ENCODE assay signal across 9 mouse cellular contexts in genomic region chr2:58711491-58711890, GRCm38 (mm10).
DNase-seq lines count a peak whose midpoint lies in the region; ATAC-seq and TF ChIP-seq lines count a peak whose summit lies in the region.
"Had no signal": no experiment of that assay in that cellular context is flagged by ENCODE, and none has a peak within 500 bp of the region (broad histone marks: within the 10 kb centered on the region; RNA-seq: fewer than 3 reads in every experiment).

No protein-coding gene starts in this region.

- no peak for TF ChIP-seq CTCF in kidney, adult 2 months (conservative IDR thresholded peaks at IDR 0.05; ENCODE audit: insufficient read depth, insufficient read length, low read depth, low read length)

- no peak for ATAC-seq in lung, embryonic 15.5 days (ENCODE audit: borderline replicate concordance, extremely low read depth, low FRiP score, low TSS enrichment)
- ATAC-seq in CD4-positive, CD25-positive, alpha-beta regulatory T cell, adult 4 months = no peak

- TF ChIP-seq POLR2A in kidney, adult 2 months (IDR thresholded peaks at IDR 0.05; ENCODE audit: low read depth, low read length) = no peak

- intact Hi-C loops in gastrocnemius, postnatal 36 days (cut with DNase I) = no loop called here

- H3K9ac ChIP-seq in lung, embryonic 15.5 days = no peak overlapping the region

- no peaks in the 10 kb centered on the region for H3K27me3 ChIP-seq in lung, embryonic 15.5 days
- H3K27me3 ChIP-seq in kidney, adult 2 months (replicated peaks; ENCODE audit: control insufficient read depth, insufficient read depth, low read length) = no peaks in the 10 kb centered on the region

- no peak overlapping the region for H3K4me3 ChIP-seq in lung, embryonic 15.5 days
- H3K4me3 ChIP-seq in kidney, adult 2 months (ENCODE audit: insufficient read depth, low read depth, low read length) = no peak overlapping the region
- H3K4me3 ChIP-seq: midbrain, embryonic 10.5 days had no signal

- peaks cover 21% of the 10 kb centered on the region for H3K4me1 ChIP-seq in lung, embryonic 15.5 days
- H3K4me1 ChIP-seq in kidney, adult 2 months (ENCODE audit: control insufficient read depth, insufficient read depth, low read length) = peaks cover 13% of the 10 kb centered on the region
- H3K4me1 ChIP-seq: midbrain, embryonic 10.5 days had no signal

- peak overlapping the region; percentile 19; the same call in 1 of the 2 replicates for H3K27ac ChIP-seq in lung, embryonic 15.5 days
- peak overlapping the region; percentile 90 for H3K27ac ChIP-seq in kidney, adult 2 months (ENCODE audit: insufficient read depth, low read depth, low read length)
- H3K27ac ChIP-seq: midbrain, embryonic 10.5 days had no signal

- peak; percentile 50 for DNase-seq in gastrocnemius, adult 18-20 months (ENCODE audit: low spot score)
- no peak for DNase-seq in gastrocnemius, postnatal 36 days
- DNase-seq in lung, postnatal 4 days = no peak
- DNase-seq in kidney, adult 2 months = peak; percentile 52
- DNase-seq in retina, postnatal 7 days (ENCODE audit: low read depth, low spot score) = peak; percentile 24
- DNase-seq in cerebellum, adult 9-10 months = no peak

- H3K36me3 ChIP-seq in lung, embryonic 15.5 days = no peaks in the 10 kb centered on the region
- no peaks in the 10 kb centered on the region for H3K36me3 ChIP-seq in kidney, adult 2 months (ENCODE audit: control insufficient read depth, insufficient read depth, low read length)
- H3K36me3 ChIP-seq: midbrain, embryonic 10.5 days had no signal

- H3K4me2 ChIP-seq in lung, embryonic 15.5 days = no peak overlapping the region

- H3K9me3 ChIP-seq in lung, embryonic 15.5 days = no peaks in the 10 kb centered on the region
- H3K9me3 ChIP-seq: midbrain, embryonic 10.5 days had no signal

- 69% methylated on average over 2 of the region's 2 CpGs for WGBS in lung, embryonic 15.5 days
- WGBS in kidney, adult 2 months = 59% methylated on average over 2 of the region's 2 CpGs

Comparison
In these comparisons a context has a peak if more than half of its experiments do, and no peak if none do; other contexts are left out.
1. DNase-seq: peak in gastrocnemius, adult 18-20 months (single experiment), kidney, adult 2 months (single experiment) and retina, postnatal 7 days (single experiment); none in gastrocnemius, postnatal 36 days (0 of 2), lung, postnatal 4 days (0 of 2) and cerebellum, adult 9-10 months (single experiment).